Mouse (Mus musculus) testis, postnatal 10 days (tissue): Measurements from ENCODE around the gene Trim61.
"Not testable (repeated sequence)": the region's sequence is repeated elsewhere in the genome, so short reads cannot be mapped to it uniquely, and the experiment has no call there.

ENCODE experiments used
- DNase-seq: peaks from one replicate; pipeline ENCODE4 v3.0.0; 2021; ENCODE audit warnings: low spot score

Trim61 gene

GRCm38 (mm10) chr8:65018423-65018822 is at the start of gene Trim61, which contains the start of gene Trim60:
Gene Trim61 (minus strand): TSS chr8:65018523.
Gene Trim60 (minus strand): TSS chr8:65018584.
- no peak for DNase-seq

- DNase-seq = no peak
These were observed 49.6 kb upstream of the Trim61 start for GRCm38 (mm10) chr8:65067694-65068472.

- DNase-seq = no peak
These were observed 48.7 kb upstream of the Trim61 start for GRCm38 (mm10) chr8:65067031-65067430.

GRCm38 (mm10) chr8:65065622-65066021 is 47.3 kb upstream of the Trim61 start:
- DNase-seq = no peak

- DNase-seq = no peak
These were observed 45.7 kb upstream of the Trim61 start for GRCm38 (mm10) chr8:65064071-65064470.

- DNase-seq = no peak
These were observed 43.9 kb upstream of the Trim61 start for GRCm38 (mm10) chr8:65062195-65062594.

- no peak for DNase-seq
These were observed 38.4 kb upstream of the Trim61 start for GRCm38 (mm10) chr8:65056722-65057121.

- no peak for DNase-seq
These were observed 35.6 kb upstream of the Trim61 start for GRCm38 (mm10) chr8:65053968-65054367.

GRCm38 (mm10) chr8:65053554-65053953 is 35.2 kb upstream of the Trim61 start:
- no peak for DNase-seq

GRCm38 (mm10) chr8:65047801-65048200 is 29.5 kb upstream of the Trim61 start:
- DNase-seq = no peak

- no peak for DNase-seq
These were observed 28.9 kb upstream of the Trim61 start for GRCm38 (mm10) chr8:65047193-65047592.

- DNase-seq = no peak
These were observed 28.2 kb upstream of the Trim61 start for GRCm38 (mm10) chr8:65046565-65046964.

GRCm38 (mm10) chr8:65037117-65037533 is 18.8 kb upstream of the Trim61 start, which contains the start of gene Apela:
Gene Apela (minus strand): TSS chr8:65037336.
- DNase-seq = no peak

- DNase-seq = no peak
These were observed 15.8 kb upstream of the Trim61 start for GRCm38 (mm10) chr8:65034136-65034535.

- no peak for DNase-seq
These were observed 14.7 kb upstream of the Trim61 start for GRCm38 (mm10) chr8:65033056-65033455.

- DNase-seq = no peak
These were observed 13.8 kb upstream of the Trim61 start for GRCm38 (mm10) chr8:65032107-65032506.

- DNase-seq = no peak
These were observed 12.6 kb upstream of the Trim61 start for GRCm38 (mm10) chr8:65030735-65031485.

- DNase-seq = no peak
These were observed 11.5 kb upstream of the Trim61 start for GRCm38 (mm10) chr8:65029776-65030175.

- DNase-seq = no peak
These were observed 10.8 kb upstream of the Trim61 start for GRCm38 (mm10) chr8:65028959-65029686.

- peak; percentile 84 for DNase-seq
These were observed 4.2 kb upstream of the Trim61 start for GRCm38 (mm10) chr8:65022485-65022884.

- not testable (repeated sequence) for DNase-seq
These were observed 10.7 kb downstream of the Trim61 start for GRCm38 (mm10) chr8:65007616-65008015.

- no peak for DNase-seq
These were observed 19.4 kb downstream of the Trim61 start for GRCm38 (mm10) chr8:64998806-64999365.
